Mouse (Mus musculus) fat pad, adult 2 months (tissue): Measurements from ENCODE around the gene Hspa12b.

Source experiments
- DNase-seq: peaks from one replicate; pipeline ENCODE4 v3.0.0-alpha.2; 2011; ENCODE audit warnings: low read depth, low spot score; ENCODE audit errors: extremely low read depth

Hspa12b gene

GRCm38 (mm10) chr2:131128636-131129157, 1.6 kb downstream of the Hspa12b start:
- no peak for DNase-seq

GRCm38 (mm10) chr2:131129836-131130235, 2.8 kb downstream of the Hspa12b start:
- DNase-seq: no peak

DNA sequence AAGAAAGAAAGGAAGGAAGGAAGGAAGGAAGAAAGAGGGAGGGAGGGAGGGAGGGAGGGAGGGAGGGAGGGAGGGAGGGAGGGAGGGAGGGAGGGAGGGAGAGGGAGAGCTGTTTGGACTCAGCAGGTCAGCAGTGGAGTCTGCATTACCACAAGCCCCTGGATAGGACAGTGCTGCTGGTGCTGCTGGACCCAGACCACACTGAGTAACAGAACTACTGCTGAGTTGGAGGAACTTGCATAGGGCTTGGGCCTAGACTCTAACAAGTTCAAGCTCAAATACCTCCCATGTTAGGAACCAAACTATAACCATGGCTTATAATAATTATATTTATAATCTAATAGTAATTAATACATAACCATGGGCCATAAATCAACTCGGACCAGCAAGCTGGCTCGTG, 3.8 kb downstream of the Hspa12b start:
- DNase-seq: no peak

- DNase-seq: no peak
These were observed 5.2 kb downstream of the Hspa12b start for GRCm38 (mm10) chr2:131132111-131132888.

- no peak for DNase-seq
These were observed 6.0 kb downstream of the Hspa12b start, which contains the start of gene Gm11037 for GRCm38 (mm10) chr2:131132930-131133547. Gene Gm11037, plus strand, starts transcription at chr2:131133497.

DNA sequence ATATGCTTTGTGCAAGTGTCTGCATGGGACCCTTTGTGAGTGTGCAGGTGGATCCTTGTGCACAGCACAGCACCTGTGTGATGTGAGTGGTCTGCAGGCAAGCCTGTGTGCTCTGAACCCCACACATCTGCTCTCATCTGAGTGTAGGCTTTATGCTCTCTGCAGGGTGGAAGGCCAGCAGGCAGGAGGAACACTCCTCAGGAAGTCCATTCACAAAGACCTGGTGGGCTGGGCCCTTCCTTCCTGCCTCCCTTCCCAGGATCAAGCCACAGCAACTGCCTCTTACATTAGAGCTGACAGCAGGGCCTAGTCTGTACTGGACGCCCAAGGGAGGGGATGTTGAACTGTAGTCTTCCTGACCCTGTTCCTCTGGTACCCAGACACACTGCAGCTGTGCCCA, 7.3 kb downstream of the Hspa12b start:
- no peak for DNase-seq

- no peak for DNase-seq
These were observed 7.8 kb downstream of the Hspa12b start for GRCm38 (mm10) chr2:131134826-131135400.

- no peak for DNase-seq
These were observed 8.6 kb downstream of the Hspa12b start for GRCm38 (mm10) chr2:131135521-131136139.

GRCm38 (mm10) chr2:131138296-131138695, 11.2 kb downstream of the Hspa12b start:
- DNase-seq: no peak

- no peak for DNase-seq
These were observed 11.7 kb downstream of the Hspa12b start for GRCm38 (mm10) chr2:131138760-131139159.

- no peak for DNase-seq
These were observed 12.2 kb downstream of the Hspa12b start for GRCm38 (mm10) chr2:131139287-131139686.

GRCm38 (mm10) chr2:131139886-131140532, 12.9 kb downstream of the Hspa12b start:
- DNase-seq: no peak

DNA sequence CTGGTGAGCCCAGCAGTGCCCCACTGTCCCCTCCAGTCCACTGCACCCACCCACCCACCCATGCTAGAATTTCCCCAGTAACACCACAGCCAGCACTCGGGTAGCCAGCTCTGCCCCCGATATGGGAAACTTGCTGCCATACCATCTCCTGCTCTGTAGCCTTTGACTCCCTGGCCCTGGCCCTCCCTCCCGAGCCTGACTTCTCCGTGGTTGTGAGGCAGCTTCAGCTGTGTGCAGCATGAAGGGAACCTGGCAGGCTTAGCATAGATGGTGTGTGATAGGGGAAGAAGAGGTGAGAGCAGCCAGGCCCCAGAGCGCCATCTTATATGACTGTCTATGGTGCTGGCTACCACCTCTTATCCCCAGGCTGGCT, 13.4 kb downstream of the Hspa12b start:
- no peak for DNase-seq

DNA sequence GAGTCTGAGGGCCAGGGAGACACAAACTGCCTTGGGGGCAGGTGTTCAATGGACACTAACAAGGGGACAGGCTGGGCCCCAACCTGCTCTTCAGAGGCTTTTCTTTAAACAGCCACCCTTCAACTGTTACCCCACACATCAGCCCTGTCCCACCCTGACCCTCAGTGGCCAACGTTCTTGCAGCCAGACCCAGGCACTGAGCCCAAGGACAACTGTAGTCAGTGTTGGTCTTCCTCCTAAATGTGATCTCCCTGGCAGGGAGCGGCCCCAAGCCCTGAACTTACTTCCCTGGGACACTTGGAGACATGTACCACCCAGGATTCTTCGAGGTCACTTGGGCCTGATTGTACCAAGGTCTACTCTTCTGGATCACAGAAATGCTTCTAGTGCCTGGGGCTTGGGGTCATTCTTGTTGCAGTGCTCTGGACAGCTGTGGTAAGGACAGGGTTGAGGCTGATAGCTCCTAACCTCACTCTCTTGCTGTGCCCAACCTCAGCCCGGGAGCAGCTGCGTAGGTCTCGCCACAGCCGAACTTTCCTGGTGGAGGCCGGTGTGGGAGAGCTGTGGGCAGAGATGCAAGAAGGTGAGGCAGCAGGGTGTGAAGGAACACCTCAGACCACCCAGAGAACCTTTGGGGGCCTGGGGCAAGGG, 14.4 kb downstream of the Hspa12b start:
- DNase-seq: no peak

- no peak for DNase-seq
These were observed 15.5 kb downstream of the Hspa12b start for GRCm38 (mm10) chr2:131142592-131142991.

DNA sequence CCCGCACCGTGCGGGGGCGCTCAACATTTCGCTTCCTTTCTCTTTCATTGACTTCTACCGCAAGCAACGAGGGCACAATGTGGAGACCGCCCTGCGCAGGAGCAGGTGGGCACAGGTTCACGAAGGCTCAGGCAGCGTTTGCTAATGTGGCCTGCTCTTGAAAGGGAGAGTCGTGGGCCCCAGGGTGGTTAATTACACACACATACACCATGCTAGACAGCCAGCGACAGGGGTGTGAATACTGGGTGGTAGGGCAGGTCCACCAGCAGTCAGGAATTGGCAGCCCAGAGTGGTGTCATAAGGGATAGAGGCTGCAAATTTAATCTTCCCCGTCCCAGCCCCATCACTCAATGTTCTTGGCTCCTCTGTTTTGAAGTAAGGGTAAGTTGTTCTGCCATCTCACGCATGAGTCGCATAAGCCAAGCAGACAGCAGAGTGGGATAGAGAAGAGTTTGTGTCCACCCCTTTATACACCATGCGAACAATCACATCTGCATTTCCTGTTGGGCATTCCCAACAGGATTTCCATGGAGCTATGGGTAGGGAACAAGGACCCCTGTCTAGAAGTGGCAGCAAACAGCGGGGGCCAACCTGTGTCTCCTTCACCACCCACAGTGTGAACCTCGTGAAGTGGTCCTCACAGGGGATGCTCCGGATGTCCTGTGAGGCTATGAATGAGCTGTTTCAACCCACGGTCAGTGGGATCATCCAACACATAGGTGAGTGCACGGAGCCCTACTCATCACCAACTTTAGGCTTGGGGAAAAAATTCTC, 16.1 kb downstream of the Hspa12b start:
- DNase-seq: no peak

DNA sequence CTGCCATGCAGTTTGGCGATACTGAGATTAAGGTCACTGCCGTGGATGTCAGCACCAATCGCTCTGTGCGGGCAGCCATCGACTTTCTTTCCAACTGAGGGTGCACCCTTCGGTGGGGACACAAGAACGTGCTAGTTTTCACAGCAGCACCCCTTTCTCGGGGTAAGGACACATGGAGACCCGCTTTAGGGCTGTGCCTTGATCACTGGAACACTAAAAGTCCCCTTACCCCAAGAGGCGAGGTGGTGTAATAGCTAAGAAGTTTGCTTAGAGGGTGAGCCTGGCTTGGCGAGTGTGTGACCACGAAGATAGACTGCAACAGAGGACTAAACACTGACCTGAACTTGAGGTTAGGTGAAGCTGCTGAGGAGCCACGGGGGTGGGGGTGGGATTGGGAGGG, 18.0 kb downstream of the Hspa12b start:
- DNase-seq: no peak

DNA sequence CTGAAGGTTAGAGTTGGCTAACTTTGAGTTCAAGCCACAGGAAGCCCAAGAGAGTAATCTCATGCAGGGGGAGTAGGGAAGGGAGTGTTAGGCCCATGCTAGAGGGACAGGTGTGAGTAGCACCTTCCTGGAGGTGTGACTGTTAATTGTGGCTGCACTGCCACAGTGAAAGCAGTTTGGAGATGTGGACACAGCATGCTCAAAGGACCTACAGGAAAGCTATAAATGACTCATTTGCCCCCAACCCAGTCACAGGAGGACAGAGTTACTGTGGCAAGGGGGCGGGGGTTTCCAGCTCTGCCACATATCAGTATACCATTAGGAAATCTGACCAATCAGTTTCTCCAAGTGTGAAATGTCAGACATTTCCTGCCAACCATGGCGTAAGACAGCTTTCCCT, 18.5 kb downstream of the Hspa12b start:
- no peak for DNase-seq

GRCm38 (mm10) chr2:131146193-131147042, 19.3 kb downstream of the Hspa12b start:
- DNase-seq: no peak
